Mouse (Mus musculus) G1E (cell line): ENCODE results near the gene N4bp3. TPM values are rescaled to one million over a fixed set of nuclear protein-coding genes. Genes with fewer than 3 reads are reported as not detected.
"Not testable (repeated sequence)": the region's sequence is repeated elsewhere in the genome, so short reads cannot be mapped to it uniquely, and the experiment has no call there.

Experiments used
- ATAC-seq: 2 replicates; pipeline ENCODE4 v1.8.0; 2016; ENCODE audit warnings: mild to moderate bottlenecking; ENCODE audit not compliant: insufficient number of reproducible peaks, poor library complexity, low FRiP score, severe bottlenecking; ENCODE audit errors: extremely low read depth
- DNase-seq: peaks from one replicate; pipeline ENCODE4 v3.0.0; 2012; ENCODE audit warnings: low spot score
- H3K27me3 ChIP-seq: 2 replicates; pipeline ENCODE4 v1.6.1; 2012; ENCODE audit warnings: mild to moderate bottlenecking, low read length, inconsistent platforms; ENCODE audit not compliant: insufficient read depth
- H3K36me3 ChIP-seq: replicated peaks from 2 replicates; pipeline ENCODE3; 2012; ENCODE audit warnings: mild to moderate bottlenecking, inconsistent platforms
- H3K4me1 ChIP-seq: 2 replicates; pipeline ENCODE4 v1.6.1; 2012; ENCODE audit warnings: low read depth, low read length, inconsistent platforms, mixed read lengths; ENCODE audit not compliant: insufficient read depth
- H3K4me3 ChIP-seq: 2 replicates; pipeline ENCODE4 v1.5.1; 2012; ENCODE audit warnings: low read depth, mild to moderate bottlenecking, inconsistent platforms, low read length, moderate library complexity, mixed read lengths
- H3K9me3 ChIP-seq: replicated peaks from 2 replicates; pipeline ENCODE4 v1.6.1; 2012; ENCODE audit warnings: inconsistent platforms
- CTCF ChIP-seq: IDR thresholded peaks from 2 replicates; pipeline ENCODE4 v1.5.1; 2012; ENCODE audit warnings: low read depth, low read length, inconsistent platforms, mixed read lengths
- GATA1 ChIP-seq: IDR thresholded peaks from 2 replicates; pipeline ENCODE4 v1.6.1; 2012; ENCODE audit warnings: borderline replicate concordance, low read length, inconsistent platforms, mixed read lengths
- GATA2 ChIP-seq: IDR thresholded peaks from 2 replicates; pipeline ENCODE4 v1.6.1; 2012; ENCODE audit warnings: low read depth, low read length, inconsistent platforms, borderline replicate concordance
- POLR2AphosphoS5 ChIP-seq: IDR thresholded peaks from 2 replicates; pipeline ENCODE4 v1.6.1; 2012; ENCODE audit warnings: low read depth, low read length, inconsistent platforms; ENCODE audit not compliant: insufficient replicate concordance
- TAL1 ChIP-seq: conservative IDR thresholded peaks from 2 replicates; pipeline ENCODE4 v1.6.1; 2012; ENCODE audit warnings: low read depth, low read length, inconsistent platforms, mixed read lengths
- polyA plus RNA-seq: library from polyadenylated mRNA; stranded (reverse); fragments of >175 nt; gene quantifications from 2 replicates; pipeline ENCODE4 v1.2.3, GENCODE M21; 2012
- total RNA-seq, 2 experiments: library from RNA; stranded (forward) in 1 of 2; stranded (reverse) in 1 of 2; fragments of 200-1000 nt in 1 of 2; fragments of >200 nt in 1 of 2; fragmentation: Nextera tagmentation in 1 of 2; gene quantifications; 2 replicates each; pipeline ENCODE4 v1.2.3; 2014 to 2017

N4bp3 gene
- total and polyA plus RNA-seq, 3 experiments, result 0.05 to 0.13 TPM; not detected in 1

DNA sequence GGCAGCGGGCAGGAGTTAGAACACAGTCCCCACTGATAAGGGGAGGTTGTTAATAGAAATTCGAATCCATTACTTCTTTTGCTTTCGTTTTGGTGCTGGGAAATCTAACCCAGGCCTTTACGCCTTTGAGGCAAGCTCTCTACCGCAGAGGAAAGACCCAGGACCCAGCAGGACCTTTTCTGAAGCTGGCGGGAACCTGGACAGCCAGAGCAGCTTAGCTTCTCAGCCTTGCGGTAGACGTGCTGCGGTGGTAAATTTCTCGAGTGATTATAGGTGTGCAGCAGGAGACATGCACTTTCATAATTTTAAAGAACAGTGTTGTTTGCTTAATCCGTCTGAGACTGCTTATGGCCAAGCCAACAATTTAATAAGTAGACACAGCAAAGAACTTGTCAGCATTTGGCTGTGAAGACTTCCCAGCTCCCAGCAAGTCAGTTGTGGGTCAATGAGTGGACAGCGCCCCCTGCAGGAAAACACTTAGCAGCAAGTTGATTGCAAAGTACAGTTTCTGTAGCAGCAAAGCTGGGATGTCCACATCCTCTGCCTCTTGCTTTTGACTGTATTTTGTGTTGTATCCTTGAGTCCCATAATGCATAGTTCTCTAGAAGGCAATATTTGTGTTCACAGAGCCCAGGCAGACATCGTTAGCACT is 30.8 kb upstream of the N4bp3 start:
- TF ChIP-seq GATA1 (no peak), CTCF (peak; percentile 88)
- peak overlapping the region; percentile 28; the same call in 1 of the 2 replicates for H3K4me3 ChIP-seq
- H3K4me1 ChIP-seq, result peaks cover 26% of the 10 kb centered on the region
- DNase-seq (peak; percentile 52), ATAC-seq (no peak)
- no peaks in the 10 kb centered on the region for H3K9me3 ChIP-seq
- H3K27me3 ChIP-seq, result no peaks in the 10 kb centered on the region
- H3K36me3 ChIP-seq, result peaks cover 16% of the 10 kb centered on the region

DNA sequence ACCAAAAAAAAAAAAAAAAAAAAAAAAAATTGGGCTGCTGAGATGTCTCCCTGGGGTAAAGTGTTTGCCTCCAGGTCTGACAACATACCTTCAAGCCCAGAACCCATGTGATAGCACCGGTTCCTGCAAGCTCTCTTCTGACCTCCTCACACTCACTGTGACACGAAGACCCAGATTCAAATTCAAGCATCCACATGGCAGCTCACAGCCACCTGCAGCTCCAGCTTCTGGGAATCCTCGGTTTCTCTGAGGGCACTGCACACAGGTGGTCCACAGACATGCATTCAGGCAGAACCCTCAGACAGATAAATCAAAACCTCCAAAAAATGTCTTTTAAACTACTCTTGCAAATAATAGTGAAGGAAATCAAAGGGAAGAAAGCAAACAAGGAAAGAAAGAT is 28.8 kb upstream of the N4bp3 start:
- Histone ChIP-seq H3K9me3 (no peaks in the 10 kb centered on the region), H3K4me1 (peaks cover 26% of the 10 kb centered on the region), H3K4me3 (no peak overlapping the region), H3K27me3 (peaks cover 6% of the 10 kb centered on the region), H3K36me3 (peaks cover 3% of the 10 kb centered on the region)
- TF ChIP-seq TAL1 (no peak), CTCF (no peak), GATA2 (no peak), POLR2AphosphoS5 (no peak), GATA1 (no peak)
- ATAC-seq (no peak), DNase-seq (no peak)

DNA sequence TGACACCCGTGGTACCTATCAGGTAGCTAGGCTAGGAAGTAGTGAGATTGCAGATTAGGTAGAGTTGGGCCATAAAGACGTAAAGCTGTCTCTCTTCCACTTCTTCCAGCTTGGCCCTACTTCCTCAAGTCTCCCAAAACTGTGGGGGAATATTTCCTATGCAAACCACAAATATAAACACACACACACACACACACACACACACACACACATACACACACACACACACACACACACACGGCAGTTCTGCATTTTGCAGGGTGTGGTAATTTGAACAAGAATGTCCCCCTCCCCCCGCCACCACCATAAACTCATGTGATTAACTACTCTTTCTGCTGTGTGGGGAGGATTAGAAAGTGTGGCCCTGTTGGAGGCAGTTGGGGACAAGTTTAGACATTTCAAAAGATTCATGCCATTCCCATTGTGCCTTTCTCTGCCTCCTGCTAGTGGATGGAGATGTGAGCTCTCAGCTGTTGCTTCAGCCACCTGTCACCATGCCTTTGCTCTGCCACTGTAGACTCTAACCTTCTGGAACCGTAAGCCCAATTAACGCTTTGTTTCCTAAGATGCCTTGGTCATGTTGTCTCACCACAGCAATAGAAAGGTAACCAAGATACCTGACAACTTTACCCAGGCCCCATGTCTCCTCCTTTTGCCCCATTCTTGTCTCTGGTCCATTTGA is 27.2 kb upstream of the N4bp3 start:
- peaks cover 7% of the 10 kb centered on the region for H3K27me3 ChIP-seq
- no peak for DNase-seq
- no peak; the same call in 1 of the 2 replicates for ATAC-seq
- no peaks in the 10 kb centered on the region for H3K9me3 ChIP-seq
- peaks cover 26% of the 10 kb centered on the region for H3K4me1 ChIP-seq
- H3K36me3 ChIP-seq, result no peaks in the 10 kb centered on the region
- no peak for TF ChIP-seq POLR2AphosphoS5
- TF ChIP-seq GATA1, result no peak
- TF ChIP-seq GATA2, result no peak
- TF ChIP-seq CTCF, result no peak
- TF ChIP-seq TAL1, result no peak
- no peak overlapping the region for H3K4me3 ChIP-seq

DNA sequence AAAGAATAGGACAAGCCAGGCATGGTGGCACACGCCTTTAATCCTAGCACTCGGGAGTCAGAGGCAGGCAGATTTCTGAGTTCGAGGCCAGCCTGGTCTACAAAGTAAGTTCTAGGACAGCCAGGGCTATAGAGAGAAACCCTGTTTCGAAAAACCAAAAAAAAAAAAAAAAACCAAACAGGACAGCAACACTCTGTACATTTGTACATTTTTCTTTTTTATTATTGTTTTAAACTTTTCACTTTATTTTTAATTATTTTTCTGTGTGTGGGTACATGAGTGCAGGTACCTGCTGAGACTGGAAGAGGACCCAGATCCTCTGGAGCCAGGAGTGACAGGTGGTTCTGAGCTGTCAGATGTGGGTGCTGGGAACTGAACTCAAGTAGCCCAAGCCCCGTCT is 24.7 kb upstream of the N4bp3 start:
- ATAC-seq (no peak), DNase-seq (no peak)
- peaks cover 17% of the 10 kb centered on the region for H3K4me1 ChIP-seq
- H3K9me3 ChIP-seq, result no peaks in the 10 kb centered on the region
- no peak overlapping the region for H3K4me3 ChIP-seq
- TF ChIP-seq POLR2AphosphoS5 (no peak), CTCF (no peak), GATA1 (no peak), GATA2 (no peak), TAL1 (no peak)
- H3K27me3 ChIP-seq, result peaks cover 7% of the 10 kb centered on the region
- H3K36me3 ChIP-seq, result no peaks in the 10 kb centered on the region

DNA sequence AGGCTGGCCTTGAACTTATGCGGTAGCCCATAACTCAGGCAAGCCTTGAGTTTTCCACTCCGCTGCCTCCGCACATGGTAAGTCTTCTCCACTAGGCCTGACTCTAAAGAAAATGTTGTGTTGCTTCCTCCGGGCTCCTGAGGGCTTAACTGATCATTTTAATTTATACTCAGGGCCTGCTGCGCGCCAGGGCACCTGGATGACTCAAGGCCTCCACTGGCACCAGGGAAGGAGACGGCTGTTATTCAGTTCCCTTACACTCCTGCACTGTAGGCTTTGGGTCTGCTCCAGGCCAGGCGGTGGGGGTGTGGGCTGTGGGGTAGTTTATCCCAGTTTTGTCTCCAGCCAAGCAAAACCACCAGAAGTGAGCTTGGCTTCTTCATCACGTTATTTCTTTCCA is 22.6 kb upstream of the N4bp3 start:
- Histone ChIP-seq H3K36me3 (no peaks in the 10 kb centered on the region), H3K27me3 (peaks cover 7% of the 10 kb centered on the region), H3K4me1 (peaks cover 16% of the 10 kb centered on the region), H3K4me3 (no peak overlapping the region), H3K9me3 (no peaks in the 10 kb centered on the region)
- TF ChIP-seq POLR2AphosphoS5 (no peak), GATA1 (no peak), CTCF (no peak), GATA2 (no peak), TAL1 (no peak)
- DNase-seq (no peak), ATAC-seq (no peak)

DNA sequence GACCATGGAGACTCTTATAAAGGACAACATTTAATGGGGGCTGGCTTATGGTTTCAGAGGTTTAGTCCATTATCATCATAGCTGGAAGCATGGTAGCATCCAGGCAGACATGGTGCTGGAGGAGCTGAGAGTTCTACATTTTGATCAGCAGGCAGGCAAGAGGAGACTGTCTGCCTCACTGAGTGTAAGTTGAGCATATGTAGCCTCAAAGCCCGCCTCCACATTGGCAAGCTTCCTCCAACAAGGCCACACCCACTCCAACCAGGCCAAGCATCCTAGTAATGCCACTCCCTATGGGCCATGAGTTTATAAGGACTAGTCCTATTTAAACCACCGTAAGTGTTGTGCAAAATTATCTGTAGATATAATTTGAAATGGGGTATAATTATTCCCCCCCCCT is 20.7 kb upstream of the N4bp3 start:
- H3K27me3 ChIP-seq, result peaks cover 7% of the 10 kb centered on the region
- peaks cover 2% of the 10 kb centered on the region for H3K4me1 ChIP-seq
- no peak for ATAC-seq

DNA sequence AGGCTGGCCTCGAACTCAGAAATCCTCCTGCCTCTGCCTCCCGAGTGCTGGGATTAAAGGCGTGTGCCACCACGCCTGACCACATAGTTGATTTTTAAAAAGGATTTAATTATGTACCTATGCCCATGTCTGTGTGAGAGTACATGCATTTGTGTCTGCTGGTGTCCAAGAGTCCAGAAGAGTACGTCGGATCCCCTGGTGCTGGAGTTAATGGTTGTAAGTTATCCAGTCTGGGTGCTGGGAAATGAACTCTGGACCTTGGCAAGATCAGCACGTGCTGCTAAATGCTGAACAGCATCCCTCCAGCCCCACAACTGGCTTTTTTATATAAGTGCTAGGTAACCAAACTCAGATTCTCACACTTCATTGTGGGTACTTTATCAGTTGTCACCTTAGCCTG is 20.2 kb upstream of the N4bp3 start:
- ATAC-seq, result no peak

More for the DNA sequence above, 20.7 kb upstream of the N4bp3 start:
- no peak for TF ChIP-seq CTCF
- no peak for TF ChIP-seq GATA1
- TF ChIP-seq TAL1, result no peak
- no peak for TF ChIP-seq POLR2AphosphoS5
- no peak for TF ChIP-seq GATA2
- H3K9me3 ChIP-seq, result no peaks in the 10 kb centered on the region
- H3K4me3 ChIP-seq, result no peak overlapping the region
- no peaks in the 10 kb centered on the region for H3K36me3 ChIP-seq
- DNase-seq, result no peak

DNA sequence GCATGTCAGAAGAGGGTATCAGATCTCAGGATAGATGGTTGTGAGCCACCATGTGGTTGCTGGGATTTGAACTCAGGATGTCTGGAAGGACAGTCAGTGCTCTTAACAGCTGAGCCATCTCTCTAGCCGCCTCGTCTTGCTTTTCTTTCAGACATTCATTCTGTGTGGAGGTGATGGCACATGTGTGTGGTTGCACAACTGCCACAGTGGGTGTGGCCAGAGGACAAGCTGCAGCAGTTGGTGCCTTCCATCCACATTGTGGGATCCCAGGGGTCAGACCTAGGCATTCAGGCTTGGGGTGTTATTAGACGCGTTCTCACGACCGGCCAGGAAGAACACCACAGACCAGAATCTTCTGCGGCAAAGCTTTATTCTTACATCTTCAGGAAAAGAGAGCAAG is 14.1 kb upstream of the N4bp3 start:
- not testable (repeated sequence) for DNase-seq, H3K4me1 ChIP-seq, H3K36me3 ChIP-seq, ATAC-seq, H3K4me3 ChIP-seq, H3K9me3 ChIP-seq
- H3K27me3 ChIP-seq, result peaks cover 29% of the 10 kb centered on the region

More for the DNA sequence above, 20.2 kb upstream of the N4bp3 start:
- DNase-seq, result no peak
- Histone ChIP-seq H3K4me1 (peaks cover 2% of the 10 kb centered on the region), H3K27me3 (peaks cover 7% of the 10 kb centered on the region), H3K4me3 (no peak overlapping the region), H3K9me3 (no peaks in the 10 kb centered on the region), H3K36me3 (no peaks in the 10 kb centered on the region)
- TF ChIP-seq GATA1 (no peak), CTCF (no peak)
